Mouse (Mus musculus) neural tube, embryonic 15.5 days (tissue): ENCODE measurements around the gene Glis1. TPM values are rescaled to one million over a fixed set of nuclear protein-coding genes. Genes with fewer than 3 reads are reported as not detected.
A peak's percentile ranks its signal among the peaks of the same experiment; 100 is the strongest.

Experiments used
- ATAC-seq: fragments of 200-750 bp; cut with Nextera tagmentation; 2 replicates; pipeline ENCODE4 v1.8.0; 2017; ENCODE audit warnings: mild to moderate bottlenecking, moderate TSS enrichment, moderate library complexity; ENCODE audit not compliant: low FRiP score
- H3K27ac ChIP-seq: fragments of 300-500 bp; sonication (generic); replicated peaks from 2 replicates; pipeline ENCODE4 v1.5.1; 2015; ENCODE audit warnings: mild to moderate bottlenecking, inconsistent platforms
- H3K27me3 ChIP-seq: fragments of 300-500 bp; sonication (generic); replicated peaks from 2 replicates; pipeline ENCODE4 v1.6.1; 2015; ENCODE audit warnings: inconsistent platforms
- H3K36me3 ChIP-seq: fragments of 300-500 bp; sonication (generic); 2 replicates; pipeline ENCODE4 v1.6.1; 2015; ENCODE audit warnings: inconsistent platforms
- H3K4me1 ChIP-seq: fragments of 300-500 bp; sonication (generic); 2 replicates; pipeline ENCODE4 v1.6.1; 2015; ENCODE audit warnings: inconsistent platforms
- H3K4me2 ChIP-seq: fragments of 300-500 bp; sonication (generic); 2 replicates; pipeline ENCODE4 v1.6.1; 2015; ENCODE audit warnings: inconsistent platforms, mild to moderate bottlenecking, moderate library complexity
- H3K4me3 ChIP-seq: fragments of 300-500 bp; sonication (generic); replicated peaks from 2 replicates; pipeline ENCODE4 v1.5.1; 2015; ENCODE audit warnings: mild to moderate bottlenecking, inconsistent platforms
- H3K9ac ChIP-seq: fragments of 300-500 bp; sonication (generic); replicated peaks from 2 replicates; pipeline ENCODE4 v1.6.1; 2015; ENCODE audit warnings: mild to moderate bottlenecking, inconsistent platforms
- H3K9me3 ChIP-seq: fragments of 300-500 bp; sonication (generic); replicated peaks from 2 replicates; pipeline ENCODE4 v1.6.1; 2016; ENCODE audit warnings: inconsistent platforms
- WGBS: fragments of 180-500 bp; shearing (Covaris S2); methylation state at CpG from one replicate; pipeline ENCODE4 v1.1.7; 2015; ENCODE audit warnings: mixed read lengths; 5-methylcytosine and 5-hydroxymethylcytosine counted together
- polyA plus RNA-seq: library from polyadenylated mRNA; unstranded; fragments of >200 nt; fragmentation: Nextera tagmentation; extraction: Ambion mirVana; gene quantifications from 2 replicates; pipeline ENCODE4 v1.2.1, GENCODE M21; 2015

Glis1 gene
- polyA plus RNA-seq, 1 experiment from 2014 or later = 3.8 TPM

- H3K4me3 ChIP-seq = peak overlapping the region; percentile 57
- peaks cover 21% of the 10 kb centered on the region for H3K4me1 ChIP-seq
- peaks cover 49% of the 10 kb centered on the region for H3K27me3 ChIP-seq
- peak overlapping the region; percentile 88 for H3K4me2 ChIP-seq
- H3K9ac ChIP-seq = peak overlapping the region; percentile 60
- H3K27ac ChIP-seq = no peak overlapping the region
- no peaks in the 10 kb centered on the region for H3K36me3 ChIP-seq
- WGBS = 6% methylated on average over 15 of the region's 15 CpGs
- ATAC-seq = peak; percentile 7; the same call in 1 of the 2 replicates
- H3K9me3 ChIP-seq = no peaks in the 10 kb centered on the region
Observed at GRCm38 (mm10) chr4:107433998-107434355, 414 bp upstream of the Glis1 start.

GRCm38 (mm10) chr4:107435238-107435946 lies 1.0 kb downstream of the Glis1 start:
- H3K27ac ChIP-seq = no peak overlapping the region
- H3K36me3 ChIP-seq = no peaks in the 10 kb centered on the region
- peaks cover 26% of the 10 kb centered on the region for H3K4me1 ChIP-seq
- no peak; the same call in 1 of the 2 replicates for ATAC-seq
- no peaks in the 10 kb centered on the region for H3K9me3 ChIP-seq
- H3K4me3 ChIP-seq = peak overlapping the region; percentile 57
- H3K4me2 ChIP-seq = peak overlapping the region; percentile 88
- peaks cover 55% of the 10 kb centered on the region for H3K27me3 ChIP-seq
- 2% methylated on average over 47 of the region's 47 CpGs for WGBS
- peak overlapping the region; percentile 60 for H3K9ac ChIP-seq

GRCm38 (mm10) chr4:107436476-107436875 lies 2.1 kb downstream of the Glis1 start:
- Histone ChIP-seq H3K9me3 (no peaks in the 10 kb centered on the region), H3K4me1 (peaks cover 29% of the 10 kb centered on the region), H3K27me3 (peaks cover 55% of the 10 kb centered on the region), H3K27ac (no peak overlapping the region), H3K9ac (no peak overlapping the region), H3K36me3 (no peaks in the 10 kb centered on the region), H3K4me3 (no peak overlapping the region), H3K4me2 (no peak overlapping the region)
- ATAC-seq = no peak
- 89% methylated on average over 7 of the region's 7 CpGs for WGBS

- Histone ChIP-seq H3K9me3 (no peaks in the 10 kb centered on the region), H3K4me1 (peaks cover 36% of the 10 kb centered on the region), H3K4me3 (no peak overlapping the region), H3K9ac (no peak overlapping the region), H3K27me3 (peaks cover 49% of the 10 kb centered on the region), H3K36me3 (no peaks in the 10 kb centered on the region), H3K27ac (no peak overlapping the region), H3K4me2 (no peak overlapping the region)
- 80% methylated on average over 8 of the region's 8 CpGs for whole genome bisulfite sequencing
- ATAC-seq = no peak
Observed at GRCm38 (mm10) chr4:107438741-107439140, 4.3 kb downstream of the Glis1 start.

GRCm38 (mm10) chr4:107440306-107440705 lies 5.9 kb downstream of the Glis1 start:
- peak overlapping the region; percentile 35 for H3K4me2 ChIP-seq
- peaks cover 47% of the 10 kb centered on the region for H3K27me3 ChIP-seq
- no peak overlapping the region for H3K9ac ChIP-seq
- peaks cover 23% of the 10 kb centered on the region for H3K4me1 ChIP-seq
- no peaks in the 10 kb centered on the region for H3K9me3 ChIP-seq
- no peak for ATAC-seq
- no peak overlapping the region for H3K27ac ChIP-seq
- WGBS = 31% methylated on average over 13 of the region's 13 CpGs
- H3K36me3 ChIP-seq = no peaks in the 10 kb centered on the region
- H3K4me3 ChIP-seq = no peak overlapping the region

- H3K4me1 ChIP-seq = peaks cover 16% of the 10 kb centered on the region
- H3K36me3 ChIP-seq = no peaks in the 10 kb centered on the region
- no peak for ATAC-seq
- 59% methylated on average over 11 of the region's 11 CpGs for WGBS
- no peak overlapping the region for H3K27ac ChIP-seq
- H3K9ac ChIP-seq = no peak overlapping the region
- H3K9me3 ChIP-seq = no peaks in the 10 kb centered on the region
- H3K4me2 ChIP-seq = no peak overlapping the region
- H3K4me3 ChIP-seq = no peak overlapping the region
- H3K27me3 ChIP-seq = peaks cover 31% of the 10 kb centered on the region
Observed at GRCm38 (mm10) chr4:107442288-107442687, 7.9 kb downstream of the Glis1 start.

- no peak for ATAC-seq
- no peaks in the 10 kb centered on the region for H3K36me3 ChIP-seq
- H3K27me3 ChIP-seq = peaks cover 25% of the 10 kb centered on the region
- no peak overlapping the region for H3K4me2 ChIP-seq
- H3K9me3 ChIP-seq = no peaks in the 10 kb centered on the region
- no peak overlapping the region for H3K9ac ChIP-seq
- WGBS = 38% methylated on average over 16 of the region's 16 CpGs
- H3K4me3 ChIP-seq = no peak overlapping the region
- H3K27ac ChIP-seq = no peak overlapping the region
- H3K4me1 ChIP-seq = peaks cover 16% of the 10 kb centered on the region
Observed at GRCm38 (mm10) chr4:107442891-107443483, 8.6 kb downstream of the Glis1 start.

- Histone ChIP-seq H3K9ac (no peak overlapping the region), H3K4me3 (no peak overlapping the region), H3K36me3 (no peaks in the 10 kb centered on the region), H3K9me3 (no peaks in the 10 kb centered on the region), H3K27ac (no peak overlapping the region), H3K4me1 (peaks cover 16% of the 10 kb centered on the region), H3K27me3 (peaks cover 19% of the 10 kb centered on the region), H3K4me2 (no peak overlapping the region)
- 50% methylated on average over 11 of the region's 11 CpGs for WGBS
- no peak for ATAC-seq
Observed at GRCm38 (mm10) chr4:107443621-107444020, 9.2 kb downstream of the Glis1 start.

GRCm38 (mm10) chr4:107448481-107448880 lies 14.1 kb downstream of the Glis1 start:
- ATAC-seq = no peak
- 89% methylated on average over 6 of the region's 6 CpGs for WGBS

GRCm38 (mm10) chr4:107449519-107449918 lies 15.1 kb downstream of the Glis1 start:
- H3K4me2 ChIP-seq = no peak overlapping the region
- H3K4me1 ChIP-seq = 0 out of 2 replicates have a peak, but pooled peaks cover 4% of the 10 kb centered on the region
- no peaks in the 10 kb centered on the region for H3K9me3 ChIP-seq
- 91% methylated on average over 13 of the region's 13 CpGs for WGBS
- no peak overlapping the region for H3K9ac ChIP-seq
- no peak for ATAC-seq
- no peak overlapping the region for H3K4me3 ChIP-seq
- H3K36me3 ChIP-seq = no peaks in the 10 kb centered on the region
- no peak overlapping the region for H3K27ac ChIP-seq
- H3K27me3 ChIP-seq = no peaks in the 10 kb centered on the region; the same call in 1 of the 2 replicates

More at GRCm38 (mm10) chr4:107448481-107448880, 14.1 kb downstream of the Glis1 start:
- H3K4me3 ChIP-seq = no peak overlapping the region
- H3K4me2 ChIP-seq = no peak overlapping the region
- H3K27ac ChIP-seq = no peak overlapping the region
- H3K9ac ChIP-seq = no peak overlapping the region
- H3K27me3 ChIP-seq = peaks cover 6% of the 10 kb centered on the region
- no peaks in the 10 kb centered on the region for H3K9me3 ChIP-seq
- H3K4me1 ChIP-seq = peaks cover 4% of the 10 kb centered on the region; the same call in 1 of the 2 replicates
- no peaks in the 10 kb centered on the region for H3K36me3 ChIP-seq

- no peaks in the 10 kb centered on the region; the same call in 1 of the 2 replicates for H3K27me3 ChIP-seq
- no peak overlapping the region for H3K4me2 ChIP-seq
- H3K4me1 ChIP-seq = 0 out of 2 replicates have a peak, but pooled peaks cover 4% of the 10 kb centered on the region
- no peak overlapping the region for H3K4me3 ChIP-seq
- no peak overlapping the region for H3K9ac ChIP-seq
- no peak for ATAC-seq
- H3K27ac ChIP-seq = no peak overlapping the region
- WGBS = 77% methylated on average over 18 of the region's 18 CpGs
- no peaks in the 10 kb centered on the region for H3K9me3 ChIP-seq
- H3K36me3 ChIP-seq = no peaks in the 10 kb centered on the region
Observed at GRCm38 (mm10) chr4:107452266-107453015, 18.1 kb downstream of the Glis1 start.
